Mouse (Mus musculus) layer of hippocampus, adult 2 months (tissue): ENCODE measurements at regions not wholly inside any gene's neighbourhood (a gene's known extent, or its start where the extent isn't known, plus 50 kb on each side); places are given as distances from the start of the nearest gene placed in this dataset.
"Not testable (repeated sequence)": the region's sequence is repeated elsewhere in the genome, so short reads cannot be mapped to it uniquely, and the experiment has no call there.

ENCODE experiments used
- DNase-seq, 2 experiments: peaks; one replicate each; pipeline ENCODE4 v3.0.0; 2022; ENCODE audit warnings: low spot score in 2 of 2
- H3K27ac ChIP-seq: fragments of 200-600 bp; 2 replicates; pipeline ENCODE4 v1.8.1; 2022
- H3K4me3 ChIP-seq: fragments of 200-600 bp; 2 replicates; pipeline ENCODE4 v1.8.1; 2022; ENCODE audit warnings: mild to moderate bottlenecking
- CTCF ChIP-seq: fragments of 200-600 bp; conservative IDR thresholded peaks from 2 replicates; pipeline ENCODE4 v1.8.1; 2022; ENCODE audit warnings: antibody characterized with exemption, mild to moderate bottlenecking, moderate library complexity

GRCm38 (mm10) chr11:7705312-7705764 lies 491.6 kb upstream of the Igfbp3 start:
- no peak for TF ChIP-seq CTCF
- DNase-seq = peak in 1 of 2 experiments; percentile 11
- Histone ChIP-seq H3K27ac (no peak overlapping the region), H3K4me3 (no peak overlapping the region)

GRCm38 (mm10) chr11:7697591-7697990 lies 483.9 kb upstream of the Igfbp3 start:
- DNase-seq = no peak
- Histone ChIP-seq H3K27ac (no peak overlapping the region), H3K4me3 (no peak overlapping the region)
- TF ChIP-seq CTCF = no peak

- not testable (repeated sequence) for DNase-seq, H3K27ac ChIP-seq, H3K4me3 ChIP-seq
Observed at GRCm38 (mm10) chr11:7689701-7690100, 476.0 kb upstream of the Igfbp3 start.

GRCm38 (mm10) chr11:7672821-7673220 lies 459.1 kb upstream of the Igfbp3 start:
- no peak for TF ChIP-seq CTCF
- no peak for DNase-seq
- Histone ChIP-seq H3K27ac (no peak overlapping the region), H3K4me3 (no peak overlapping the region)

DNA sequence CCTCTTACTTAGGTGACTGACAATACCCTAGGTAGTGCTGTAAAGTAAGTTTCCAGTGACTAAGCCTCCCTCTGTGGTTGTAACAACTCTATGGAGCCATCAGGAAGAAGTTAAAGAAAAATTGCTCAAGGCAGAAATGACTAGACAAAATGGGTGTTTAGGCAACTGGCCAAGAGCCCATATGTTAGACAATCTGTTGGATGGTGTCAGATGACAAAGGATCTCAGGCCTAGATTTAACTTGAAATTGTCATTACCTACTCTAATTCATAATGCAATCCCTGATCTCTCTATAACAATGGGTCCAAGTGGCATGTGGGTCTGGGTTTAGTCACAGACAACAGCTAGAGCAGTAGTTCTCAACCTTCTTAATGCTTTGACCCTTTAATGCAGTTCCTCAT lies 416.9 kb upstream of the Igfbp3 start:
- TF ChIP-seq CTCF = no peak
- H3K4me3 ChIP-seq = no peak overlapping the region
- no peak overlapping the region for H3K27ac ChIP-seq
- peak; percentile 19 to 43 for DNase-seq

DNA sequence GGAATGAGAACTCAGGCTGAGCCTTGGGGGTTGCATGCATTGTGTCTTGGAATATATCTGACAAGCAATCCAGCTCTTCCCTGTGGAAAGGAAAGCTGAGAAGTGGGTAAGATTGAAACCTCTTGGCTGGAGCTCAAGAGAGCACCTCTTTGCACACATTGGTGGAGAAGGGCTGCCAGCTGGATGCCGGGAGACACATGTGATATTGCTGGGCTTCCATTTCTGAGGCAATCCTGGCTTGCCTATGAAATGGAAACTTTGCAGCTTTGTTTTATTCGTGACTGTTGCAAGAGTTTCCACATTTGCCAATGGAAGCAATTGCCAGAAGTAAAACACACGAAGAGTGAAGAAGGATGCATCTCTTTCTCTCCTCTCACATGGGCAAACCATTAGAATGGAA lies 411.5 kb upstream of the Igfbp3 start:
- H3K27ac ChIP-seq = no peak overlapping the region
- DNase-seq = no peak
- TF ChIP-seq CTCF = no peak
- no peak overlapping the region for H3K4me3 ChIP-seq

GRCm38 (mm10) chr11:7620320-7620719 lies 406.6 kb upstream of the Igfbp3 start:
- no peak for TF ChIP-seq CTCF
- Histone ChIP-seq H3K27ac (no peak overlapping the region), H3K4me3 (no peak overlapping the region)
- DNase-seq = no peak

DNA sequence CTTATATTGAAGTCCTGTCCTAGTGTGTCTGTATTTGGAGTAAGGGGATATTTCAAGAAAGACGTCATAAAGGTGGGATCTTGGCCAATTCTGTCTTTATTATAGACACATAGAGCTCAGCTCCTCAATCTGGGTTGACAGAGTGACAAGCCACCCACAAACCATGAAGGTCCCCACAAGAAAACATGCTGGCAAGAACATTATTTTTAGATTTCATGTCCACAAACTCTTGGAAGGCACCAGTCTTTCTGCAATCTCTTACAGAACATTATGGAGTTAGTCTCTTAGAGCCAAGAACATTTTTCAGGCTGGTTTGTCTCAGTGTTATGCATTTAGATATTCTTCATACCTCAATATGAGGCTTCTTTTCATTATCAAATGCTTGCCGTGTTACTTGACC lies 397.0 kb upstream of the Igfbp3 start:
- TF ChIP-seq CTCF = no peak
- Histone ChIP-seq H3K27ac (no peak overlapping the region), H3K4me3 (no peak overlapping the region)
- no peak for DNase-seq

GRCm38 (mm10) chr11:7609921-7610320 lies 396.2 kb upstream of the Igfbp3 start:
- Histone ChIP-seq H3K27ac (no peak overlapping the region), H3K4me3 (no peak overlapping the region)
- no peak for TF ChIP-seq CTCF
- no peak for DNase-seq

GRCm38 (mm10) chr11:7606652-7607051 lies 392.9 kb upstream of the Igfbp3 start:
- DNase-seq = no peak
- Histone ChIP-seq H3K4me3 (no peak overlapping the region), H3K27ac (no peak overlapping the region)
- no peak for TF ChIP-seq CTCF

DNA sequence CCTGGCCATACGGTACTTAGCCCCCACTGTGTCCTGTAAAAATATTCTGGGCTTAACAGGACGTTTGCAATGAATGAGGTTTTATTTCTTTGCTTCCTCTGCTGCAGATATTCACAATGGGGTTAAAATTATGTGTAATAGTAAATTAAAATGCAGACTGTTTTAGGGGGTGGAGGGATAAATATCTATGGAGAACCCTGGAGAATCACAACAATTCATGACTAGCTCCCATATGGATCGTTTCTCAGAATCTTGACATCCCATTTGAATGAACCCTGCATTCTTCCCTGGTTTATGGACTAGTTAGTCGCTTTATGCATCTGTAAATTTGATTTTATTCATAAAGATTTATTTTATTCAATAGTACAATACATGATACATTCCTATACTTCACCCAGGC lies 378.3 kb upstream of the Igfbp3 start:
- H3K4me3 ChIP-seq = no peak overlapping the region
- TF ChIP-seq CTCF = no peak
- no peak overlapping the region for H3K27ac ChIP-seq
- DNase-seq = no peak

GRCm38 (mm10) chr11:7583296-7583695 lies 369.6 kb upstream of the Igfbp3 start:
- DNase-seq = peak in 1 of 2 experiments; percentile 10
- no peak overlapping the region for H3K4me3 ChIP-seq
- no peak for TF ChIP-seq CTCF
- H3K27ac ChIP-seq = no peak overlapping the region

DNA sequence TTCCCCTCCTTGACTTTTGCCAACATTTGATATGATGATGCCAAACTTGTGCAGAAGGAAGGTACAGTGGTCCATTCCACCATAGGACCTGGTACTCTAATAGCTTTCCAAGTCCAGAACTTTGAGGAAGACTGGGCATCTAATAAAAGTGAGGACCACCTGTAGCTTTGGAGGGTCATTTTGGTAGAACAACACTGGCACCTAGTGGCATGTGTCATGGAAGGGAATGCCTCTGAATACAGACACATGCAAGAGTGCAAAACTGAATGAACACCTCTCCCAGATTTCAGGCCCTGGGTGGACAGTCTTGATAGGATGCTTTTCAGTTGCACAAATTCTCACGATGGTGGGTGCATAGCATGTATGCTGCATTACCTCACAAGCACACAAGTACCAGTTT lies 354.8 kb upstream of the Igfbp3 start:
- peak in 1 of 2 experiments; percentile 36 for DNase-seq
- peak; percentile 77 for TF ChIP-seq CTCF
- Histone ChIP-seq H3K27ac (no peak overlapping the region), H3K4me3 (no peak overlapping the region)

GRCm38 (mm10) chr11:7562029-7562428 lies 348.3 kb upstream of the Igfbp3 start:
- Histone ChIP-seq H3K27ac (no peak overlapping the region), H3K4me3 (no peak overlapping the region)
- TF ChIP-seq CTCF = peak; percentile 26
- DNase-seq = no peak

DNA sequence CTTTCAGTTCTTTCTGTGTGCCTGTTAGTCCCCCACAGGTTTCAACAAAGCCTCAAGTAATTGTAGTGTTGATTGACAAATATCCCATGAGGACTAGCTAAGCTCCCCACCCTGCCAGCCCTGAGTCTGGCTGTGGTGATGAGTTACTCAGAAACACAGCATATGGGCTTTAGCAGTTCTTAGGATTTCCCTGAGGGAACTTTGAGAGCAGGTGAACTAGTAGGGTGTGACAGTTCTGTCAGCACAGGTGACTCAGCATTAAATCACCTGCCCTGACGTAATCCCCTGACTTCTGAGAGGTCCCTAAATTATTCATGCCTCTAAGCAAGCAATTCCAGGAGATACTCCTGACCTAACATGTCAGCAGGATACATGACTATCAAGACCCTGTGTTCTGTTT lies 347.7 kb upstream of the Igfbp3 start:
- no peak for TF ChIP-seq CTCF
- no peak for DNase-seq
- Histone ChIP-seq H3K4me3 (no peak overlapping the region), H3K27ac (no peak overlapping the region)
